ENCODE assay signal across 23 mouse cellular contexts in genomic region chr5:132274098-132274898, GRCm38 (mm10).
DNase-seq lines count a peak whose midpoint lies in the region; ATAC-seq and TF ChIP-seq lines count a peak whose summit lies in the region.
"Had no signal": no experiment of that assay in that cellular context is flagged by ENCODE, and none has a peak within 500 bp of the region (broad histone marks: within the 10 kb centered on the region; RNA-seq: fewer than 3 reads in every experiment).

No protein-coding gene starts in this region.

- no peaks in the 10 kb centered on the region for H3K9me3 ChIP-seq in kidney, embryonic 15.5 days (replicated peaks)
- no peaks in the 10 kb centered on the region for H3K9me3 ChIP-seq in neural tube, embryonic 12.5 days
- H3K9me3 ChIP-seq in forebrain, postnatal 0 days (ENCODE audit: low read length), result no peaks in the 10 kb centered on the region
- H3K9me3 ChIP-seq: embryonic facial prominence, embryonic 15.5 days; heart, embryonic 13.5 days; hindbrain, embryonic 13.5 days; liver, embryonic 12.5 days; midbrain, embryonic 13.5 days had no signal

- peaks cover 21% of the 10 kb centered on the region for H3K4me1 ChIP-seq in kidney, embryonic 15.5 days
- peaks cover 21% of the 10 kb centered on the region; the same call in 1 of the 2 replicates for H3K4me1 ChIP-seq in neural tube, embryonic 12.5 days
- peaks cover 7% of the 10 kb centered on the region; the same call in 1 of the 2 replicates for H3K4me1 ChIP-seq in forebrain, postnatal 0 days (ENCODE audit: insufficient read depth)

- H3K4me2 ChIP-seq in kidney, embryonic 15.5 days, result no peak overlapping the region
- H3K4me2 ChIP-seq in neural tube, embryonic 12.5 days (replicated peaks), result no peak overlapping the region
- H3K4me2 ChIP-seq in forebrain, postnatal 0 days (ENCODE audit: low read depth), result no peak overlapping the region
- H3K4me2 ChIP-seq: embryonic facial prominence, embryonic 15.5 days; heart, embryonic 13.5 days; hindbrain, embryonic 13.5 days; liver, embryonic 12.5 days; midbrain, embryonic 13.5 days had no signal

- H3K27me3 ChIP-seq in kidney, embryonic 15.5 days, result no peaks in the 10 kb centered on the region
- H3K27me3 ChIP-seq in neural tube, embryonic 12.5 days (replicated peaks), result no peaks in the 10 kb centered on the region
- no peaks in the 10 kb centered on the region for H3K27me3 ChIP-seq in forebrain, postnatal 0 days (ENCODE audit: insufficient read depth, low read length)
- H3K27me3 ChIP-seq: embryonic facial prominence, embryonic 15.5 days; heart, embryonic 13.5 days; hindbrain, embryonic 13.5 days; liver, embryonic 12.5 days had no signal

- H3K27ac ChIP-seq in kidney, embryonic 15.5 days, result no peak overlapping the region
- no peak overlapping the region for H3K27ac ChIP-seq in neural tube, embryonic 12.5 days
- no peak overlapping the region for H3K27ac ChIP-seq in forebrain, postnatal 0 days (ENCODE audit: low read depth, low read length)
- H3K27ac ChIP-seq: embryonic facial prominence, embryonic 15.5 days; heart, adult 2 months; heart, embryonic 13.5 days; hindbrain, embryonic 13.5 days; liver, embryonic 12.5 days; midbrain, embryonic 13.5 days; stomach, postnatal 0 days had no signal

- ATAC-seq in kidney, embryonic 15.5 days (replicated peaks; ENCODE audit: low FRiP score), result peak; percentile 25
- 0 out of 2 replicates have a peak, but pooled peaks have one; percentile 50 for ATAC-seq in neural tube, embryonic 12.5 days (ENCODE audit: low FRiP score, low read depth)
- peak; percentile 27; the same call in 1 of the 2 replicates for ATAC-seq in forebrain, postnatal 0 days
- ATAC-seq: liver, embryonic 12.5 days; midbrain, embryonic 13.5 days had no signal

- no peaks in the 10 kb centered on the region for H3K36me3 ChIP-seq in kidney, embryonic 15.5 days
- no peaks in the 10 kb centered on the region for H3K36me3 ChIP-seq in neural tube, embryonic 12.5 days
- no peaks in the 10 kb centered on the region for H3K36me3 ChIP-seq in forebrain, postnatal 0 days (ENCODE audit: insufficient read depth)
- H3K36me3 ChIP-seq: embryonic facial prominence, embryonic 15.5 days; heart, embryonic 13.5 days; hindbrain, embryonic 13.5 days; liver, embryonic 12.5 days; midbrain, embryonic 13.5 days had no signal

- no peak for DNase-seq in kidney, postnatal 25 days
- no peak for DNase-seq in neural tube, embryonic 10.5 days (ENCODE audit: extremely low spot score, low spot score)
- DNase-seq in forebrain, postnatal 0 days, result no peak
- no peak for DNase-seq in right cerebral cortex, adult 2 months (ENCODE audit: low spot score in 2 of 2)
- DNase-seq in adipocyte (ENCODE audit: low spot score), result no peak
- DNase-seq: adrenal gland, postnatal 10 days; cerebellum, adult 9-10 months; gastrocnemius, postnatal 25 days; heart, adult 2 months; kidney, adult 2 months; left cerebral cortex, postnatal 4 days; lung, adult 18-20 months; lung, postnatal 14 days; right cerebral cortex, postnatal 14 days; thymus, adult 2 months had no signal

- no peak overlapping the region for H3K4me3 ChIP-seq in kidney, embryonic 15.5 days (replicated peaks)
- no peak overlapping the region for H3K4me3 ChIP-seq in neural tube, embryonic 12.5 days
- no peak overlapping the region for H3K4me3 ChIP-seq in forebrain, postnatal 0 days (ENCODE audit: low read depth, low read length)
- H3K4me3 ChIP-seq: embryonic facial prominence, embryonic 15.5 days; heart, adult 2 months; heart, embryonic 13.5 days; hindbrain, embryonic 13.5 days; liver, embryonic 12.5 days; midbrain, embryonic 13.5 days had no signal

- no peak overlapping the region for H3K9ac ChIP-seq in kidney, embryonic 15.5 days
- H3K9ac ChIP-seq in neural tube, embryonic 12.5 days, result no peak overlapping the region
- H3K9ac ChIP-seq in forebrain, postnatal 0 days, result no peak overlapping the region
- H3K9ac ChIP-seq: embryonic facial prominence, embryonic 15.5 days; heart, embryonic 13.5 days; hindbrain, embryonic 13.5 days; liver, embryonic 12.5 days; midbrain, embryonic 13.5 days had no signal

- 45% methylated on average over 15 of the region's 15 CpGs for WGBS in kidney, embryonic 15.5 days
- 67% methylated on average over 15 of the region's 15 CpGs for WGBS in neural tube, embryonic 12.5 days
- 50% methylated on average over 15 of the region's 15 CpGs for WGBS in forebrain, postnatal 0 days

- TF ChIP-seq CTCF in forebrain, postnatal 0 days (IDR thresholded peaks at IDR 0.05; ENCODE audit: low read depth), result no peak
